Mouse (Mus musculus) urinary bladder, postnatal 36 days (tissue): ENCODE data around the gene Ffar2.
A peak's percentile ranks its signal among the peaks of the same experiment; 100 is the strongest.

Source experiments
- DNase-seq, 2 experiments: peaks; one replicate each; pipeline ENCODE4 v3.0.0; 2022; ENCODE audit warnings: low spot score in 2 of 2, mixed read lengths in 1 of 2

Gene Ffar2

DNA sequence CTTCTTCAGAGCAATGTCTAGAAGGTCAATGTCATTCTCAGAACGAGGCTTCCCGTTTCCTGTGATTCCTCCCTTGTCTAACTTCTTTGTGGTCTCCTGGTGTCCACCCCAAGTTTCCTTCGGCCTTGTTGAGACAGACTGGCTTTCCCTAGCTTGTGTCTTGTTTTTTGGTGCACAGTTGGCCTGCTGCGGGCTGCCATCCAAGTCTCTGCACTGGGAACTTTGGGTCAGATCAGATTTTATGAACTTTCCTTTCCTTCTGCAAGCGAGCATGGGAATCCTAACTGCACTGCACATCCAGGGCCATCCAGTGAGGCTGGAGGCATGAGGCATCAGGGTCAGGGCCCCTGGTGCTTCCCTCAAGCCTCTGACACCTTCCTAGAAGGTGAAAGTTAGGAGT, 2.0 kb downstream of the Ffar2 start:
- peak in 1 of 2 experiments; percentile 19 for DNase-seq

DNA sequence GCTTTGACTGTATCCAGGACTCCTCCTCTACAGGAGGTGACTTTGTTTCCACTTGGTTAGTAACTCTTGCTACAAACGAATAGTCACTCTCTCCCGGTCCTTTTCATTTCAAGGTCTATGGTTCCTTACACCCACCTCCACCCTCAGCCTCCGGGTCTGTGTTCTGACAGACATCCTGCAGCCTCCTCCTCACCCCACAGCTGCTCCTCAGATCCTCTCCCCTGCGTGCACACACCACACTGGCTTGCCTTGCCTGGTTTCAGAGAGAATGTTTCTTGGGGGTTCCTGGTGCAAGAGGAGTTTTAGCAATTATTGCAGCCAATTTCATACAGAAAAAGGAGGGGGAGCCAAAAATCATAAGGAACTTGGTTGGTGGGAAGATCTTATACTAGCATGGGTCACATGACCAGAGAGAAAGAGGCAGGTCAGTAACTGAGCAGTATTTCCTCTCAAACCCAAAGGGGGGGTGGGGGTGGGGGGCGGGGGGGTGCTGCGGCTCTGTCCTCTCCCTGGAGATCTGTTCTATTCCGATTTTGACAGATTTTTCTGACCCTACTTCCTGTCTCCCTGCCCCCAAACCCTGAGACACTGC, 2.6 kb downstream of the Ffar2 start:
- DNase-seq: no peak

DNA sequence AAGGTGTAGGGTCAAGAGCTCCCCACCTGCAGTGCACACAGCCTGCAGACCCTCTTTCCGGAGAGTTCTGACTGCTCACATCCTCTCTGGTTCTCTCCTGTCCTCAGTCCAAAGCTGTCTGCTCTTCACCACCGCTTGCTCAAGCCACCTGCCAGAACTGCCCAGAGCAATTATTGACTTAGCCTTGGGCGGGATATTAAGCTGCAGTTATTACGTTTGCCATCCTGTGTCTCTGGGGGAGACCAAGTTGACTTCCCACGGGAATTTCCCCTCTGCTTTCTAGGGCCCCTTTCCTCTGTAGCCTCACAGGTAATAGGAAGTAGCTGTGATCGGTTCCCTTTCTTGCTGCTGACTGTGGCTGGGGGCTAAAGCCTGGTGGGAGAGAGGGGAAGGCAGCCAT, 3.4 kb downstream of the Ffar2 start:
- DNase-seq: no peak

DNA sequence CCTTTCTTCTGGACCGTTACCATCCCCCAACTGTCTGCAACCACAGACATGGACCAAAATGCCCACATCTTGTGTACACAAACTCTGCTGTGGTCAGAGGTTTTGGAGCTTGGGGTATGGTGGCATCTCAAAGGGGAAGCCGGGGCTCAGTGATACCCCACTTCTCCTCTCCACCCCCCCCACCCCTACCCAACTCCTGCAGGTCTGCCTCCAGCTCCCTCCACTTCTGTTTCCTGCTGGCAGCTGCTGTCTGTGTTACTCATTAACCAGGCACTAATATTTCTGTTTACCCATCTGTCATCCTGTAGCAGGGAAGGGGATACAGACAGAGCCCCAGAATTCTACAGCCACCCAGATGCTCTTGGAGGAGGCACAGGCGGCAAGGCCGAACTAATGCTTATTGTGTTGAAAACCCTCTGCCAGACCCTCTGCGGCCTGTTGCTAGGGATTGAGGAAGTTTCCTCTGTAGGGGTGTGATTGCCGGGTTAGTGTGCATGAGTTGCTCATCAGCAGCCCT, 11.2 kb downstream of the Ffar2 start:
- DNase-seq: no peak

GRCm38 (mm10) chr7:30811757-30812290, 11.8 kb downstream of the Ffar2 start:
- peak in 1 of 2 experiments; percentile 12 for DNase-seq

DNA sequence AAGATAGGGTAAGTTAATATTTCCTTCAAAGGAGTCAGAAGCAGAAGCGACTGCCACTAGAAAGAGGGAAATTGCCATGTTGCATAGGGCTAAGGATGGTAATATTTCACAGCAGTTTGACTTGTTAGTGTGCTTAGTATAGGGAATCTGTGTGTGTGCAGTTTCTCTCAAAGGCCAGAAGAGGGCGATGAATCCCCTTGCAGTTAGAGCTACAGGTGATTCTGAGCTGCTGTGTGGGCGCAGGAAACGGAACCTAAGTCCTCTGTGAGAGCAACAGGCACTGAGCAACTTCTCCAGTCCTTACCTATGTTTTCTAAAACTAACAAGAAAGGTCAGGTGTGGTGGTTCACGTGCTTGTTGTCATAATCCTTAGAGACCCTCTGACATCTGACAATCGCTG, 13.3 kb downstream of the Ffar2 start:
- DNase-seq: no peak

DNA sequence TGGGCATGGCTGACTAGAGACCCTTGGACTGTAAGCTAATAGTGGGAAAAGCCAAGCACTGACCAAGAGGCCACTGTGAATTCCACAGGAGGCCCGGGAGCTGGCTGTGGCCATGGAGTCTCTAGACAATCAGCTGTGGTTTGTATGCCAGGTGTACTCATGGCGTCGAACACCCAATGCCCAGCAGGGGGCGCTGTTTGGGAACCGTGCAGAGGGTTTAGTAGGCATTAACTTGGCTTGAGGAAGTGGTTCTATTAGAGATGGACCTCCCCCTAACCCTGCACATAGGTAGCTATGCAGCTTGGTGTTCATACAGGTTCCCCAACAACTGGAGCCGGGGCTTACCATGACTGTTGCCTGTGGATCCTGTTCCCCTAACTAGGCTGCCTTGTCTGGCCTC, 17.7 kb downstream of the Ffar2 start:
- DNase-seq: no peak

DNA sequence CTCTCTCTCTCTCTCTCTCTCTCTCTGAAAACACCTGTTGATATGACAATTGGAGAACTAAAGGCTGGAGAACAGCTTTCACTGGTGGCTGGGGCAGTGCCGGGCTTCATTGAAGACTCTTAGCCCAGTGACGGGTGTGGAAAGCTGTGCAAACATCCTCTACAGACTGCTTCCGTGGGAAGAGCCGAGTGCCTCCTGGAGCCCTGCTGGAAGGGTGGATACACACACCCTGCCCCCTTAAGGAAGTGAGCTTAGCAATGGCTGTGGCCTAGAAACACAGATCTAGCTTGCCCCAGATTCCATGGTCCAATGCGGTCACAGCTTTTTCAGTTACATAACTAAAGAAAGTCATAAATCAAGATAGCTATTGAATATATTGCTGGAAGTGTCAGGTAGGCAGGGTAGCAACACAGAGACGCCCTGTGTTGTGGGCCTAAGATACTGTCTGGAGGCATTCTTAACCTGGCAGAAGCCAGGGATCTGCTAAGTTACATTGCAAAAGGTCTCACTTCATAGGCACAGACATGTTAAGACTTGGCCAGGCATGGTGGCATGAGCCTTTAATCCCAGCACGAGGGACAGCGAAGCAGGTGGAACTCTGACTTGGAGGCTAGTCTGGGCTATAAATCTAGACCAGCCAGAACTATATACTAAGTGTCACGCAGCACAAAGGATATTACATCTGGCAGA, 19.4 kb downstream of the Ffar2 start:
- peak in 1 of 2 experiments; percentile 22 for DNase-seq

DNA sequence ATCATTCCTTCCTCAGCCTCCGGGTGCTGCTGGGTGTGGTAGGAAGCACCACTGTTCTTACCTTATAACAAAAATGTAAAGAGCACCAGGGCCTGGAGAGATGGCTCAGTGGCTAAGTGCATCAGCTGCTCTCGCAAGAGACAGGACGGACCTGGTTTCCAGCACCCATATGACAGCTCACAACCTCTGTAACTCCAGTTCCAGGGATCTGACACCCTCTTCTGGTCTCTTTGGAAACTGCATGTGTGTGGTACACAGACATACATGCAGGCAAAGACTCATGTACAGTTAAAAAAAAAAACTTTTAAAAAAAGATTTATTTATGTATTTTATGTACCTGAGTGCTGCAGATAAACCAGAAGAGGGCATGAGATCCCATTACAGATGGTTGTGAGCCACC, 20.3 kb downstream of the Ffar2 start:
- no peak for DNase-seq

- no peak for DNase-seq
These were observed 22.9 kb downstream of the Ffar2 start for GRCm38 (mm10) chr7:30800653-30801052.

DNA sequence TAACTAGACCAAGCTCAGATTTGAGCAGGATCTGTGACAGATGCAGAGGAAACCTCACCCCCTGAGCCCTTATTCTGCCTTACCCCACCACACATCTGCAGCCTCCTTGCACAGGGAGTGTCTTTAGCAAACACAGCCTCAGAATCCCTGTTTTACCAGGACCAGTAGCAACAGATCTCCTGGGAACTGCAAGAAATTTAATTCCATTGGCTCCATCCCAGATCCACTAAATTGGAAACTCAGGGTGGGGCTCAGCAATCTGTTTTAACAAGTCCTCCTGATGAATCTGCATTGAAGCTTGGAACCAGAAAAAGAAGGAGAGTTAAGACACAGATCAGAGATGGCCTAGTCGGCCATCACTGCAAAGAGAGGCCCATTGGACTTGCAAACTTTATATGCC, 26.8 kb downstream of the Ffar2 start:
- DNase-seq: no peak

DNA sequence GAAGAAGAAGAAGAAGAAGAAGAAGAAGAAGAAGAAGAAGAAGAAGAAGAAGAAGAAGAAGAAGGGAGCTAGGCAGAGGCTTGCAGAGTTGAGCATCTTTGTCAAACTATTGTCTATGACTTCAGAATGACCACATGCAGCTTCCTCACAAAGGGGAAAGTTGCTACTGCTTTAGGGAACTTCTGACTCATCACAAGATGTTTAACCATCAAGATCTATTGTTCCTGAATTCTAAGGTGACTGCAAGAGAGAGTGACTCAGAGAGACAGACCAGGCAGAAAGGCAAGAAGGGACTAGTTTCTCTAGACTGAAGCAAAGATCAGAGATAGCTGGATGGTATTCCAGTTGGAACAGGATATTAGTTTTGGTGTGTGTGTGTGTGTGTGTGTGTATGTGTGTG, 28.7 kb downstream of the Ffar2 start:
- DNase-seq: no peak

DNA sequence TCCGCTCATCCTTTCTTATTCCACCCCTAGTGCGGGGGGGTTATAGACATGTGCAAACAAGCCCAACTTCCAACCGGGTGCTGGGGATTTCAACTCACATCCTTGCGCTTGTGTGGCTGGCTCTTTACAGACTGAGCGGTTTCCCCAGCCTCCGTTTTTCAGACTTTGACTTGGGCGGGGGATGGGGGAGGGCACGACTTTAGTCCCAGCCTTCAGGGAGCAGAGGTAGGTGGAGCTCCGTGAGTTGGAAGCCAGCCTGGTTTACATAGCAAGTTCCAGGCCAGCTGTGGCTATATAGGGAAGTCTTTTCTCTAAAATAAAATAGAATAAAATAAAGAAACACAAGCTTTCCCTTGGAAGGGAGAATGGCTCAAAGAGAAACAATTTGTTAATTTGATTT, 31.7 kb downstream of the Ffar2 start:
- DNase-seq: no peak

DNA sequence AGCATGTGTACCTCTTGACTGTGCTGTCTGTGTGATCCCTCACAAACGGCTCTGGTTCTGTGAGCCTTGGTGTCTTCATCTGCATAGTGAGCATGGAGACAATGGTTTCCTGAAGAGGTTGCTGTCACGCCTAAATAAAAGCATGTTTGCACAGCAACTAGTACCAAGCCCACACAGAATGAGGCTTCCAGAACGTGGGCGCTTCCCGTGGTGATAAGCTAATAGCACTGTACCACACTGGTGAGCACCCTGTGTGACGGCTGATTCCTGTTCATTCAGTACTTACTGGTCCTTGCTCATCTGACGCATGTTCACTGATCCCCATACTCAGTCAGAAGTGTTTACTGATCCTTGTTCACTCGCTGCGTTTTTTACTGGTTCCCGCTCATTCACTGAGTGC, 33.4 kb downstream of the Ffar2 start:
- no peak for DNase-seq

DNA sequence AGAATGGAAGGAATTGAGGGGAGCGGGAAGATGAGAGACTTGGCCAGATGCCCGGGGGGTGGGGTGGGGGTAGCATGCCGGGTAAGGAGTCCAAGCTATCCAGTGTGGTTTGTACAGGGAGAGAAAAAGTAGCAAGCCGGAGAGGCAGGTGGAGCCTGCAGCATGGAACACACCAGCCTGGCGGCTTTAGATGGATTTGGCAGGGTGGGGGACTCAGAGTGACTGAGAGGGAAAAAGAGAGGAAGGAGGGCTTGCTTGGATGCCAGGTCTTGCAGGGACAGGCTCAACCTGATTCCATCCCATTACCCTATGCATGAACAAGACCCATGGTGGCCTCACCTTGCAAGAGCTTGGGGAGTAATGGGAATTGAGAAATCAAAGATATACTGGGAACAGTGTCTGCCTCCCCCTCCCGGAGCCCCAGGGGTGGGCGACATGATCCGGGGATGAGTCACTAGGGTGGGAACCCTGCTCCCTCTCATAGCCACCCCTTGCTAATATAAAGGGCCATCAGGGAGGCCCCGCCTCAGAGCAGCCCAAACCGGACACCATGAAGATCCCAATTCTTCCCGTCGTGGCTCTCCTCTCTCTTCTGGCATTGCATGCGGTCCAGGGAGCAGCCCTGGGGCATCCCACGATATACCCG, 36.1 kb downstream of the Ffar2 start, which contains the start of gene Krtdap:
Gene Krtdap (plus strand): TSS at position 520 of the 646 bp plus-strand sequence.
- no peak for DNase-seq

- no peak for DNase-seq
These were observed 37.6 kb downstream of the Ffar2 start for GRCm38 (mm10) chr7:30785721-30786546.

DNA sequence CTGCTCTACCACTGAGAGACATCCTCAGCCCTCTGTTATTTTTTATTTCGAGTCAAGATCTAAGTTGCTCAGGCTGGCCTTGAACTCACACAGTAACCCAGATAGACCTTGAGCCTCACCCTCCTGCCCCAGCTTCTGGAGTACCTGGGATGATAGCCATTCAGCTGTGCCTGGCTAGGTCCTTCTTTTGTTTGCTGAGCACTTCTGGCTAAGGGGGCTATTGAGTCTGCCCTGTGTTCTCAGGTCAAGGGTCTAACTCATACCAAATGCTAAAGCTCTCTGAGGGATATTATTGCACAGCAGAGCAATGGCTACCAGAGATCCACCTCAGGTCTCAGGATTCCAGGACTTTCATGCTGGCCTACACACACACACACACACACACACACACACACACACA, 38.4 kb downstream of the Ffar2 start:
- no peak for DNase-seq

DNA sequence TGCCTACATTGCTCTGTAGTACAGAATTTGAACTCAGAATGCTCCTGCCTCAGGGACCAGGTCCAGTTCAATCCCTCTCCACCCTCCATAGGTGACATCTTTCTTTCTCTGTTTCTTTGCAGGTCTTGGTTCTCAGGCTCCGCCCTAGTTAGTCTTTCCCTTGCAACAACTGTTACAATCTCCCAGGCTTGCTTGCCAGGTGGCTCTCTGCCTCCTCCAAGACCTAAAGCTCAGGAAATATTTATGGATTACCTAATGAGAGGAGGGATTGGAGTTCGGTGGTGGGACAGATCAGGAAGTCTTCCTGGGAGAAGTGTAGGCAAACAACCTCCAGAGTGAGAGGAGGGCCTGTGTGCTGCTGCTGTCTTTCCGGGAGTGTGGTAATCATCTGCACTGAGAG, 40.9 kb downstream of the Ffar2 start:
- DNase-seq: no peak

DNA sequence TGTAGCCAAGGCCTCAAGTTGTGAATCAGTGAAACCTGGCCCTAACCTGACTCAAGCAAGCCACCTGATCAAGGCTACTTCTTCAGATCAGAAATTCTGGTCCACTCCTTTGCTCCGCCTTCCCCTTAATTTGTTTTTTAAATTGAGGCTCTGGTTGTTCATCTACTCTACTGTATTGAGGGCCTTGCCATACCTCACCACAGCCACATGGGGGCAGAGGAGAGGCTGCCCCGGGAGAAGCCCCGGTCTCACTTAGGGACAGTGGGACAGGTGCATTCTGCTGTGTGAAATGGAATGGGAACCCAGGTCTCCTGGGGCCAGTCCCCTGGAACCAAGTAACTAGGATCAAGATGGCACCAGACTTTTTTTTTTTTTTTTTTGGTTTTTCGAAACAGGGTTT, 41.8 kb downstream of the Ffar2 start:
- DNase-seq: no peak

GRCm38 (mm10) chr7:30777911-30778310, 45.7 kb downstream of the Ffar2 start:
- DNase-seq: no peak

- DNase-seq: no peak
These were observed 46.4 kb downstream of the Ffar2 start for GRCm38 (mm10) chr7:30777081-30777579.

GRCm38 (mm10) chr7:30776104-30776503, 47.5 kb downstream of the Ffar2 start:
- DNase-seq: peak; percentile 16 to 22
